Mouse (Mus musculus): ENCODE measurements around the gene Recql. TPM values are rescaled to one million over a fixed set of nuclear protein-coding genes. Genes with fewer than 3 reads are reported as not detected.
A peak's percentile ranks its signal among the peaks of the same experiment; 100 is the strongest.

Recql gene
- total RNA-seq (2014; fragmentation: Nextera tagmentation): 51.2 and 71.0 TPM in 2 replicates
- total RNA-seq (2017): 48.8 and 59.4 TPM in 2 replicates

DNA sequence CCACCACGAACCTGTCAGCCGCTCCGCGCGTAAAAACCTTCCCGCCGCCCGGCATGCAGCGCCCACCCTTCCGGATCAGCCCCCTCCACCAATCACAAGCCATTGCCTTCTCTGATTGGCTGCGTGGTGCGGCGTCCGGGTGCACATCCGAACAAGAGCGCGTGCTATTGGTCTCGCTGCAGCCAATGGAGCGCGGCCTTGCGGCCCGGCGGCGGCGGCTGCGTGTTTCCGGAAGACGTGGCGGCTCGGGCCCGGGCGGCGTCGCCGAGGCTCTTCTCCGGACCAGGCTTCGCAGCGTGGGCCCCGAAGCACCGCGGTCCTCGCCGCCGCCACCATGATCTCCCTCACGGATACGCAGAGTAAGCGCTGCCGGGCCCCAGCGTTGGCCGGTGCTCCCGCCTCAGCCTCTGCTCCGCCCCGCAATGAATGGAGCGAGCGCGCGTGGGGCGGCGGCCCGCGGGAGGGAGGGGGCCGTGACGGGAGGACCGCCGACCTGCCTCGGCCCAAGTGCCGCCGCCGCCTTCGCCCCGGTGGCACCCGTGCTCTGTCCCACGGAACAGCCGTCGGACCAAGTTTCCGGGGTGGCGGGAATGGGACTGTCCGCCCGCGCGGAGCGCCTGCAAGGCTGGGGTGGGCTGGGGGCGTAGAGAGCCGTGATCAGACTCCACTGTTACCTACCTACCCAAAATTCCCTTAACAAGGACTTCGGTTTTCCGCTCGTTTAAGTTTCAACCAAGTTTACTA is at the start of gene Recql, which contains the start of gene Golt1b:
TSS of gene Recql (minus strand) at position 77 of the 744 bp plus-strand sequence.
TSS of gene Golt1b (plus strand) at position 211 of the 744 bp plus-strand sequence.
- ATAC-seq (replicated peaks; ENCODE audit: low FRiP score, low TSS enrichment, poor library complexity, severe bottlenecking): peak; percentile 89

- ATAC-seq (replicated peaks; ENCODE audit: low FRiP score, low TSS enrichment, poor library complexity, severe bottlenecking): no peak
Measured at GRCm38 (mm10) chr6:142429072-142429471, 42.2 kb upstream of the Recql start.

DNA sequence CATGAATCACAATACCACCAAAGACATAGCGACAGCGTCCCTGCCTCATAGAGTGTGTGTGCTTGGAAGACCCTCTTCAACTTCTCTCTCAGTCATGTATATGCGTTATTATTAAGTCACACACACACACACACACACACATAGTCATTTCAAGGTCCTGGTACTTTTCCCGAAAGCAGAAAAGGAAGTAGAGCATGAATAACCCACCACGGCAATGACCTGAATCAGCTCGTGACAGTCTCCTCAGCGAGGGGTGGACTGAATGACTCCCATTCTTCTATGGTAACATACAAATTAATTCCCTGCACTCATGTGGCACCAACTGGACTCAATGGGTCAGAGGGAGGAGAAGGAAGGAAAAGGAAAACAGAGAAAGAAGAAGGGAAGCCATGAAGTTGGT is 38.1 kb upstream of the Recql start:
- no peak for ATAC-seq (replicated peaks; ENCODE audit: low FRiP score, low TSS enrichment, poor library complexity, severe bottlenecking)

DNA sequence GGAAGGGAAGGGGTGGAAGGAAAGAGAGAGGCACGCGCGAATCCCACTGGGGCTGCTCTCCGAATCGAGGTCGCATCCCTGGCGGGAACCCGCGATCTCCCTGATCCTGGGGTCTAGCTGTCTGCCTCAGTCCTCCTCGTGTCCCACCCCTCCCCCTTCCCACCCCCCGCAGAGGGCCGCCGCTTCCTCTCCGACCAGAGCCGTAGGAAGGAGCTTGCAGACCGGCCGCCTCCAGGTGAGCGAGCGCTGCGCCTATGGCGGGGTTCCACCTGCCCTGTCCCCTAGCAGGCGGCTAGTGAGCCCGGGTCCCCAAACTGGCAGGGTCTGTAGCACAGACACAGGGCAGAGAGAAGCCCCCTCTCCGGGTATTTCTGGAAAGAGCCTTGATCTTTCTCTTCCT is 27.7 kb upstream of the Recql start:
- no peak for ATAC-seq (replicated peaks; ENCODE audit: low FRiP score, low TSS enrichment, poor library complexity, severe bottlenecking)

GRCm38 (mm10) chr6:142413845-142414244 is 27.0 kb upstream of the Recql start:
- no peak for ATAC-seq (replicated peaks; ENCODE audit: low FRiP score, low TSS enrichment, poor library complexity, severe bottlenecking)

GRCm38 (mm10) chr6:142412906-142413491 is 26.1 kb upstream of the Recql start, which contains the start of gene Spx:
TSS of gene Spx (plus strand) at chr6:142413441.
- ATAC-seq (replicated peaks; ENCODE audit: low FRiP score, low TSS enrichment, poor library complexity, severe bottlenecking): no peak

- no peak for ATAC-seq (replicated peaks; ENCODE audit: low FRiP score, low TSS enrichment, poor library complexity, severe bottlenecking)
Measured at GRCm38 (mm10) chr6:142411140-142411539, 24.3 kb upstream of the Recql start.

DNA sequence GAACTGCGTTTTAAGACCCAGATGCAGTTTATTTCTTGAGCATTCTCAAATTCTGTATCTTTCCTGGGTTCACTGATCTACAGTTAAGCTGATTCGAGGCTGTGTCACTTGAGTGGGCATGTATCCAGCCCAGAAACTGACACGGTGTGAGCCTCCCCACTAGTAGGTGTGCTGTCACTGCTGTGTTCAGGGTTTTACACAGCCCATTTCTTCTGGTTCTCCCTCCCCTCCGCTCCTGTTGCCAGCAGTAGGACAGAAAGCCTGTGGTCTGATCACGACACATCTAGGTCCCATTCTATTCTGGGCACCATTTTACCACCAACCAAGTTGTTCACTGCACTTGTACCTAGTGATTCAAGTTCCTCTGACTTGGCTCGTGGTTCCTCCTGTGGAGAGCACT is 8.9 kb upstream of the Recql start:
- no peak for ATAC-seq (replicated peaks; ENCODE audit: low FRiP score, low TSS enrichment, poor library complexity, severe bottlenecking)

- peak; percentile 66 for ATAC-seq (replicated peaks; ENCODE audit: low FRiP score, low TSS enrichment, poor library complexity, severe bottlenecking)
Measured at GRCm38 (mm10) chr6:142394669-142395068, 7.8 kb upstream of the Recql start.

DNA sequence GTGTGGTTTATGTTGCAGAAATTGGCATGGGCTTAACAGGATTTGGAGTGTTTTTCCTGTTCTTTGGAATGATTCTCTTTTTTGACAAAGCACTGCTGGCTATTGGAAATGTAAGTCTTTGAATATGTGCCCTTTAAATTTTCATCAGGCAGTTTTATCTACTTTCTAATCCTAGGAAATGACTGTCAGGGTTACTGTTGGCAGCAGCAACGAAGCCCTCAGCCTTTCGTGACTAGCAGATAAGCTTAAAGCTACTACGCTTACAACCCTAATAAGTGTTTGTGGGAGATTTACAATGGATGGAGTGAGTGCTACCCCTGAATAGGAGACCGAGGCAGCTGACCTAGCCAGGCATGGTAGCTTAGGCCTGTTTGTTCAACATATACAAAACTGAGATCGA is 5.4 kb upstream of the Recql start:
- peak; percentile 61 for ATAC-seq (replicated peaks; ENCODE audit: low FRiP score, low TSS enrichment, poor library complexity, severe bottlenecking)

GRCm38 (mm10) chr6:142389101-142389500 is 2.2 kb upstream of the Recql start:
- ATAC-seq (replicated peaks; ENCODE audit: low FRiP score, low TSS enrichment, poor library complexity, severe bottlenecking): no peak

- ATAC-seq (replicated peaks; ENCODE audit: low FRiP score, low TSS enrichment, poor library complexity, severe bottlenecking): no peak
Measured at GRCm38 (mm10) chr6:142387755-142388271, 926 bp upstream of the Recql start.

DNA sequence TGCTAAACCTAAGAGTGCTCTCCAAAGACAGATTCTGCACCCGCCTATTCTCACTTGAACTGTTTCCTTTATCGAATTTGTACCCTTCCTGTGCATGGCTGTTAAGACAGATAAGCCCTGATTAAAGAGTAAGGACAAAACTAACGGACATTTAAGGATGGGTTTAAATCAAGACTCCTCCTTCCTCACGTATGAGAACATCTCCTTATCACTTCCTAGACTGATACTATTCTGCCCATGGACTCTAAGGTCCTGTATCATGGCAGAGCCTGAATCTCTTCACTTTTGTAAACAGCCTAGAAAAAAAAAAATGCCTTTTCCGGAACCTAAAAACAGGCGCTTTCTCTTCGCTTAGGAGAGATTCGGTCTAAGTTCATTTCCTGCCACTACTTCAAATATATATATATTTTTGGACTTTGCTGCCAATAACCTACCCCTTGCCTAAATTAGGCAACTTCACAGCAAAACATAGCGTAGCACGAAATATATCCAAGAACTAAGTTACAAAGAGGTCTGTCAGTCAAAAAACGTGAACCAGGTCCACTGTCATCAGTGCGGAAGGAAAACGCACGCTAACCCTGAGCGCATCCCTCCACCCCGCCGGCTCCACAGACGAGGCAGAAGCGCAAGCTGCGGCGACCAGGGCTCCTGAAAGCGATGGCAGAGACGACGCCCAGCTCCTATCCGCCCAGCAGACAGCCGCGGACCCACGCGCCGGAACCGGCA is 439 bp downstream of the Recql start:
- ATAC-seq (replicated peaks; ENCODE audit: low FRiP score, low TSS enrichment, poor library complexity, severe bottlenecking): peak; percentile 73

GRCm38 (mm10) chr6:142384521-142384920 is 2.4 kb downstream of the Recql start:
- no peak for ATAC-seq (replicated peaks; ENCODE audit: low FRiP score, low TSS enrichment, poor library complexity, severe bottlenecking)

GRCm38 (mm10) chr6:142381615-142382014 is 5.3 kb downstream of the Recql start:
- no peak for ATAC-seq (replicated peaks; ENCODE audit: low FRiP score, low TSS enrichment, poor library complexity, severe bottlenecking)

DNA sequence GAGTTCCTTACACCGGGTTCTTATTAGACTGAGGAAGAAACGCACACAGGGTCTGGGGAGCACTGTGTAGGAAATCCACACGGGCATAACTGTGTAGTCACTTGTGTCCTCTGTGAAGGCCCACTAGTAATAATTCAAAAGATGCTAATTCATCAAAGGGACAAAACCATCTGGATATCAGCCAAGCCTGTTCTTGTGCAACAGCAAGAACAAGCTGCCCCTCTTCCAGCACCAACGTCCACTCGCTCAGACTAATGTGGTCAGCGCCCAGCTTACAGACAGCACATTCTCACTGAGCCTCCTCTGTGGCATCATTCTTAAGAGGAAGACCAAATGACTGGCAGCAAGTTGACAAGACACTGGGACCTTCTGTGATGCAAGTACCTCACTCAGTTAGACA is 6.9 kb downstream of the Recql start:
- ATAC-seq (replicated peaks; ENCODE audit: low FRiP score, low TSS enrichment, poor library complexity, severe bottlenecking): no peak

DNA sequence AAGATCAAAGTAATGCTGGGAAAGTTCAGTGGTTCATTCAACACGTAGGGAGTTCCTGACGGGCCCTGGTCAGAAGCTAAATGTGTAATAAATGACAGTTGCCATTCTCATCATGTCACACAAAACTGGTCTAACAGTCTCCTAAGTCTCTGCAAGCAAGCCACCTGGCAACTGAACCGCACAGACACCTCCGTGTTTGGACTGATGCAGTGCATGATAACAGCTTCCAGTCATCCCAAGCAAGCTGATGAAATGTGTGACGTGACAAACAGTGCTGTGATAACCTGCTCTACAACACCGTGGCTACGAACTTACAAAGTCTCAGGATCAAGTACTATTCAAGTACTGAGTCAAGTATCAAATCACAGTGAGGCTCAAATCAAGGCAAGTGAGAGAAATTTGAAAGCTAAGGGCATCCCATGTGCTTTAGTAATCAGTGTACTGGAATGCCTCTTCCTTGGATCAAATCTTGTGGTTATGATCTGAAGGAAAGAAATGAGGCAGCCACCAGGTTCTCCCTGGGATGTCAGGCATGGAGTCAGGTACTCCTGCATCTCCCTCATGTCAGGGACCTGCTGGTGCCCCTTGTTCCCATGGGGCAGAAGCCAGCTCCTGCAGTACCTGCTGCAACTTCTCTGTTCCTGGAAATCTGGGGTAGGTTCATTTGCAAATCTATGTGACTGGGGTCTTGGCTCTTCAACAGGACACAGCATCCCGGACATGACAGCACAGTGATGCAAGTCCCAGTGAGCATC is 8.1 kb downstream of the Recql start:
- ATAC-seq (replicated peaks; ENCODE audit: low FRiP score, low TSS enrichment, poor library complexity, severe bottlenecking): no peak

GRCm38 (mm10) chr6:142377081-142377480 is 9.8 kb downstream of the Recql start:
- ATAC-seq (replicated peaks; ENCODE audit: low FRiP score, low TSS enrichment, poor library complexity, severe bottlenecking): no peak

GRCm38 (mm10) chr6:142369568-142369967 is 17.3 kb downstream of the Recql start:
- ATAC-seq (replicated peaks; ENCODE audit: low FRiP score, low TSS enrichment, poor library complexity, severe bottlenecking): no peak

Data from megakaryocyte-erythroid progenitor cell, adult 5-6 weeks (primary cell).